Mouse (Mus musculus): Measurements from ENCODE around the gene Wasl. TPM values are rescaled to one million over a fixed set of nuclear protein-coding genes. Genes with fewer than 3 reads are reported as not detected.
A peak's percentile ranks its signal among the peaks of the same experiment; 100 is the strongest.

Wasl gene
- polyA plus RNA-seq, 1 experiment from 2014 or later, result 45.6 TPM

DNA sequence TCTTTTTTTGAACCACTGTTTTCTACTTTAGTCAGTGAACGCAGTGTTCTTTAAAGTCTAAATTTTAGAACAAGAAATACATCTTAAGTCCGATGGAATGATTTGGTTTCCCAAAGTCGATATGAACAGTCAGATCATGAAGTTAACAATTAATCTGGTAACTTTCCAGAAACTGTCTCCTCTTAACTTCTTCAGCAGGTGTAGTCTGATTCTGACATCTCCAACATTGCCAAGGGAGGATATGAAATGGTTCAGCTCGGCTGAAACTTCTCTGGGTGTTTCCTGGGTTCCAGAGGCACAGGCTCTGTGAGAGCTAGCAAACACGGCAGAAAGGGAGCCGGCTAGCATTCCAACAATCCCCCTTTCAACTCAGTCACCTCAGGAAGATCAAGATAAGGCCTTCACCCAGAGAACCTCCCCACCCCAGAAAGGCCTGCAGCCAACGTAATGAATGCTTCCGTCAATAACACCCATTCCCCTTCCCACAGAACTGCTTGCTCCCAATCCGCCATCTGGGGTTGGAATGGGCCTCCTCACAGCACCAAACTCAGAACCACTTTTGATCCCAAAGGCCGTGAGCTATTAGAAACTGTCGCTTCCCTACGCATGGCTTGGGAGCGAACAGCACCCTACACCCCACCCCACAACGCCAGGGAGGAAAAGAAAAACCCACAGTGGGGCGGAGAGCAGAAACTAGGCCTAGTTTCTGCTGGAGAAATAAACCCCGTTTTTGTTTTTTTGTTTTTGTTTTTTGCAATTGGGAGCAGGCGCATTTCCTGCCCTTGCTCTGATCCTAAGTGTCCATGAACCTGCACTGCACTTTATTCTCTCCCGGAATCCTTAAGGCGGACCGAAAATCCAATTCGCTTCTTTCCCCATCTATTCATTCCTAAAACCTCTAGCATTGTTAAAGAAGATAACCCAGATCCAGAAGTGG lies 1.3 kb downstream of the Wasl start:
- Histone ChIP-seq H3K9me3 (no peaks in the 10 kb centered on the region), H3K4me1 (peaks cover 33% of the 10 kb centered on the region), H3K27me3 (replicated peaks) (no peaks in the 10 kb centered on the region), H3K27ac (replicated peaks) (peak overlapping the region; percentile 97), H3K9ac (peak overlapping the region; percentile 99), H3K36me3 (no peaks in the 10 kb centered on the region), H3K4me3 (peak overlapping the region; percentile 100), H3K4me2 (peak overlapping the region; percentile 95)
- WGBS, result 9% methylated on average over 21 of the region's 21 CpGs
- ATAC-seq (ENCODE audit: extremely low read depth, insufficient number of reproducible peaks, low FRiP score, low TSS enrichment), result no peak

DNA sequence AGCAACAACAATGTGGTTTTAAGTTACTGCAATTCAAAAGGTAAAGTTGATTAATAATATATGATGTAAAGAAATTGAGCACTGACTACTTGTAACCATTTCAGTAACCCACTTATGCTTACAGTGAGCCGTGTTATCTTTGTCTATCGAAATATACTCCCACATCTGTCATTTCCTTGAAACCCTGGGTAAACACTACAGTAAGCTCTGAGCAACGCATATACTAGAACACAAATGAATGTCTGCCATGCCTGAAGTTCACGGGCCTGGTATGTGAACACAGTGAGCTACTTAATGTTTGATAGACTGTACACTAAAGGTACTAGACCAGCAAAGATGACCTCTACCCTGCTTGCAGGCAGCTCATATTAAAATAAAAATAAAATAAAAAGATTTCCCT lies 2.3 kb downstream of the Wasl start:
- Histone ChIP-seq H3K27me3 (replicated peaks) (no peaks in the 10 kb centered on the region), H3K4me2 (peak overlapping the region; percentile 95), H3K9me3 (no peaks in the 10 kb centered on the region), H3K4me3 (peak overlapping the region; percentile 100), H3K4me1 (peaks cover 38% of the 10 kb centered on the region), H3K9ac (no peak overlapping the region; the same call in 1 of the 2 replicates), H3K36me3 (no peaks in the 10 kb centered on the region), H3K27ac (replicated peaks) (no peak overlapping the region)
- no peak for ATAC-seq (ENCODE audit: extremely low read depth, insufficient number of reproducible peaks, low FRiP score, low TSS enrichment)
- WGBS, result 27% methylated on average over 4 of the region's 4 CpGs

DNA sequence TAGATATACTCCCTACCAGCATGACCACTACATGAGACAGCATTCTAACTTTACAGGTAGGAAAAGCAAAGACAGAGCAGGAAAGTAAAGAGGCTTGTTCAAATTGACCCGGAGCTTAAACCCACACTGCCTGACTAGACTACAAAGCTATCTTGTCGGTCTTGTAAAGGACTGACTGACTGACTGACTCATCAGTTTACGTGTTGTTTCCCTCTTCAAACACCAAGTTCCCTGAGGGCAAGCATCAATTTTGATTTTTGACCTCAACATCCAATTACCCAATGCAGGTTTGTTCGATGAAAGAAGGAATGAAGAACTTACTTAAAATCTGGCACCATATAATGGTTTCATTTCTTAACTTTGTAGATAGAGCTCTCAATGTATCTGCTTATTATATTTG lies 2.9 kb downstream of the Wasl start:
- H3K9me3 ChIP-seq, result no peaks in the 10 kb centered on the region
- no peak overlapping the region for H3K27ac ChIP-seq (replicated peaks)
- H3K4me3 ChIP-seq, result no peak overlapping the region
- no peaks in the 10 kb centered on the region for H3K36me3 ChIP-seq
- no peaks in the 10 kb centered on the region for H3K27me3 ChIP-seq (replicated peaks)
- peak overlapping the region; percentile 95 for H3K4me2 ChIP-seq
- H3K4me1 ChIP-seq, result peaks cover 36% of the 10 kb centered on the region
- ATAC-seq (ENCODE audit: extremely low read depth, insufficient number of reproducible peaks, low FRiP score, low TSS enrichment), result no peak
- 63% methylated on average over 4 of the region's 4 CpGs for WGBS
- H3K9ac ChIP-seq, result no peak overlapping the region

DNA sequence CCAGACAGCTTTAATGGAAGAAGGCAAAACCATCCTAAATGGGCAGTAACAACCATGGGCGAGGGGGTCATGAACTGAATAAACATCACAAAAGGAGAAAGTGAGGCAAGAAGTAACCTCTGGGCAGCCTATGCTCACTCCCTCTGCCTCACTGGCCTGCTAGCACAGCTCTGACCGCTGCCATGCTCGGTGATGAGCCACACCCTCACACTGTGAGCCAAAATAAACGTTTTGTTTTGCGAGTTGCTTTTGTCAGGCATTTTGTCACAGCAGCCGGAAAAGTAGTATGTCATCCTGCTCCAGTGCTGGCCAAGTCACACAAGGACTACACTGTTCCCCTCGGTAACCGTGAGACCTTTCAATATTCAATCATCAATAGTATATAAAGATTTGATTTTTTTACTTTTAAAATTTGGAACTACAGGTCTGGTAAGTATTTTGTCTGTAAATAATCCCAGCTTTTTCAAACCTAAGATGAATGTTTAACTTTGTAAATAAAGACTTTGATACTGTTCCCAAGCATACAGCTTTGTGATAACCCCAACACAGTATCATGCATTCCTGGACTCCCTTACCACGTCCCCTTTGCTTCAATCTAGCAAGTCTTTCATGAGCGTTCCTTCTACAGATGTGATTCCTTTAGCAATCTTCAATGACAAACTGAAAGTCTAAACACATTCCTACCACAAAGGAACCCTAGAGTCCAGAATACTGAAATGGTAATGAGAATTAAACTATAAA lies 7.0 kb downstream of the Wasl start:
- no peak for ATAC-seq (ENCODE audit: extremely low read depth, insufficient number of reproducible peaks, low FRiP score, low TSS enrichment)

DNA sequence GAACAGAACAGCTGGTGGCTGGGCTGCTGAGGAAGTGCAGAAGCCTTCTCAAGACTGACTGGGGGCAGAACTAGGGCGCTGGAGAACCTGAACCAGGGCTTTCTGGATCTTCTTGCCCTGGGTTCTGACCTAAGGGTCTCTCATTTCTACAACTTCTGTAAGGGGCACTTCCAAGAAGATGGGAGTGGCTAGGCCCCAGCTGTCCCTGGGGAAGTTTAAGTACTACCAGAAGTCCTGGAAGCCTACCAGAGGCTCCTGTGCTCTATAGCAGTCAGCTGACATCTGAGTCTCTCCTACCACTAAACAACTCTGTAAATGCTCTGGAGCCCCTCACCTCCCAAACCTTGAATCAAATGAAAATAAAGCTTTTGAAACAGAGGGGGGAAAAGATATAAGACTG lies 8.7 kb downstream of the Wasl start:
- 68% methylated on average over 1 of the region's 1 CpGs for WGBS
- H3K4me1 ChIP-seq, result peaks cover 29% of the 10 kb centered on the region
- H3K9ac ChIP-seq, result no peak overlapping the region
- H3K36me3 ChIP-seq, result peaks cover 3% of the 10 kb centered on the region; the same call in 1 of the 2 replicates
- H3K4me3 ChIP-seq, result no peak overlapping the region
- no peak for ATAC-seq (ENCODE audit: extremely low read depth, insufficient number of reproducible peaks, low FRiP score, low TSS enrichment)
- H3K27me3 ChIP-seq (replicated peaks), result no peaks in the 10 kb centered on the region
- H3K9me3 ChIP-seq, result no peaks in the 10 kb centered on the region
- H3K4me2 ChIP-seq, result no peak overlapping the region
- H3K27ac ChIP-seq (replicated peaks), result no peak overlapping the region

More for the DNA sequence above, 7.0 kb downstream of the Wasl start:
- Histone ChIP-seq H3K4me1 (peaks cover 40% of the 10 kb centered on the region), H3K9me3 (no peaks in the 10 kb centered on the region), H3K27me3 (replicated peaks) (no peaks in the 10 kb centered on the region), H3K27ac (replicated peaks) (no peak overlapping the region), H3K4me3 (no peak overlapping the region), H3K36me3 (peaks cover 3% of the 10 kb centered on the region; the same call in 1 of the 2 replicates), H3K4me2 (no peak overlapping the region), H3K9ac (no peak overlapping the region)
- 50% methylated on average over 10 of the region's 10 CpGs for WGBS

DNA sequence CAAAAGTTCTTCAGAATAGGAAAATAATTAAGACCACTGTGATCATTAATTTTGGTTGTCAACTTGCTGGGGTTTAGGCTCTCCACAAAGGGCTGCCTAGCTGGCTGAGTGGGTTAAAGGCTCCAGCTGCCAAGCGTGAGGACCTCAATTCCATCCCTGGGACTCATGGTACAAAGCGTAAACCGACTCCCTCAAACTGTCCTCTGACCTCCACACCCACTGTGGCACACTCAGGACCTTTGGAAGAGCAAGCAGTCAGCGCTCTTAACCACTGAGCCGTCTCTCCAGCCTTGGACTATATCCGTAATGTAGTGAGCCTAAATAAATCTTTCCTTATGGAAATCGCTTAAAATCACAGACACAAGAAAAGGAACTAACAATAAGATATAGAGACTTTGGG lies 13.3 kb downstream of the Wasl start:
- no peak overlapping the region for H3K4me3 ChIP-seq
- H3K4me2 ChIP-seq, result no peak overlapping the region
- WGBS, result 79% methylated on average over 7 of the region's 7 CpGs
- no peak overlapping the region for H3K27ac ChIP-seq (replicated peaks)
- ATAC-seq (ENCODE audit: extremely low read depth, insufficient number of reproducible peaks, low FRiP score, low TSS enrichment), result no peak
- H3K4me1 ChIP-seq, result peaks cover 27% of the 10 kb centered on the region
- H3K27me3 ChIP-seq (replicated peaks), result no peaks in the 10 kb centered on the region
- H3K36me3 ChIP-seq, result peaks cover 3% of the 10 kb centered on the region; the same call in 1 of the 2 replicates
- no peaks in the 10 kb centered on the region for H3K9me3 ChIP-seq
- H3K9ac ChIP-seq, result no peak overlapping the region

DNA sequence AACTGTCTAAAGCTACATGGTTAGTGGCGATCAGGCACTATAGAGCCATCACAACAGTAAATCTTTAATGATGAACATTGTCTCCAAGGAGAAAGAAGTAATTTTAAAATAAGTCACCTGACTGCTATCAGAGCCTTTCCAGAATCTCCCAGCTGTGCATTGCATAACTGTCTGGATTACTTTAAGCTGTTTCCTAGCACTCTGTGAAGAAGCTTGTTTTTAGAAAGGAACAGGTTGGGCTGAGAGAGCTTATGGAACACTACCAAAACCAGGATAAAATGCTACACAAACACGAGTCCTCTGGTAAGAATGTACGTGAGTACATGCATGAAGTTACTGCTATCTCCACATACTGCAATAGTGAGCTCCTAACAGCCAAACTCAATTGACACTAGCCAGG lies 14.1 kb downstream of the Wasl start:
- H3K27me3 ChIP-seq (replicated peaks), result no peaks in the 10 kb centered on the region
- no peak overlapping the region for H3K9ac ChIP-seq
- no peak overlapping the region for H3K4me2 ChIP-seq
- H3K36me3 ChIP-seq, result peaks cover 3% of the 10 kb centered on the region; the same call in 1 of the 2 replicates
- no peak overlapping the region for H3K4me3 ChIP-seq
- no peaks in the 10 kb centered on the region for H3K9me3 ChIP-seq
- ATAC-seq (ENCODE audit: extremely low read depth, insufficient number of reproducible peaks, low FRiP score, low TSS enrichment), result no peak
- H3K4me1 ChIP-seq, result peaks cover 20% of the 10 kb centered on the region
- WGBS, result 70% methylated on average over 3 of the region's 3 CpGs
- H3K27ac ChIP-seq (replicated peaks), result no peak overlapping the region

DNA sequence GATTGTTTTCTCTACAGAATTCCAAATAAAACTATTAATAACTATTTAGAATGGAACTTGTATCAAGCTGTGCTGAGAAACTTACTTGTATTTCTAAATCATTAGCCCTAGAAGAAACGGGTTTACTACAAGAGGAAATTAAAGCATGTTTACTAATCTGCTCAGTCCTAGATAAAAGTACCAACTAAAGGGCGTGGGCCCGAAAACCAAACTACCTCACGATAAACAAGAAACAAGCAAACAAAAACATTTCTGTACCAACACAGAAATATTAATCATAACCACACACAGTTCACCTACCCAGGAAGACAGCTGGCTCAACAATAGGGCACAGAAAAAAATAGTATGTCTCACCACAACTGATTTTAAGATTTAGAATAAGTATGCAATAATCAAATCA lies 16.4 kb downstream of the Wasl start:
- peaks cover 9% of the 10 kb centered on the region for H3K36me3 ChIP-seq
- no peak overlapping the region for H3K9ac ChIP-seq
- 84% methylated on average over 4 of the region's 4 CpGs for WGBS
- no peak overlapping the region for H3K4me3 ChIP-seq
- H3K9me3 ChIP-seq, result no peaks in the 10 kb centered on the region
- H3K4me1 ChIP-seq, result peaks cover 19% of the 10 kb centered on the region
- no peak overlapping the region for H3K27ac ChIP-seq (replicated peaks)
- no peaks in the 10 kb centered on the region for H3K27me3 ChIP-seq (replicated peaks)
- no peak overlapping the region for H3K4me2 ChIP-seq
- no peak for ATAC-seq (ENCODE audit: extremely low read depth, insufficient number of reproducible peaks, low FRiP score, low TSS enrichment)

DNA sequence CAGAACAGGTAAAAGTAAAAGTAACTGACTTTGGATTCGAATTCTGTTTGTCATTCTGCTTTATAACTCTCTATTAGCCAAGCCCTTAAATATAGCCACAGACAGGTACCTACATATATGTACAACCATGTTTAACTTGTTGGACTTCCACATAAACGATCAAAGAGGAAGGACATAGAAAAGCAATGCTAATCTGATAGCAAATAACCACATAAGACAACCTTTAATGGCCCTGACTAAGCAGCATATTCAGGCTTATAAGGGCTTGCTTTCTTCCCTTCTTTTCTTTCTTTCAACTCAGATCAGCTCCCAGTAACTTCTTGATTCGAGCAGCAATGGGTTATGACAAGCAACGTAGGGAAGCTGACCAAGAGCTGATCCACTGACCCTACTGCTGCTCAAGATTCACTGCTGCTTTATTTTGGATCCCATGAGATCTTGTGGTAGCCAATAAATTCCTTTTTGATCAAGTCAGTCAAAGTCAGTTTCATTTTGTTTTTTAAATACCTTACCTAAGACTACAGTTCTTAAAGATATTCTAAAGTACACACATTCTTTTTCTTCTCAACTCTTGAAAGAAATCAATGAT lies 17.6 kb downstream of the Wasl start:
- Histone ChIP-seq H3K36me3 (peaks cover 6% of the 10 kb centered on the region; the same call in 1 of the 2 replicates), H3K4me3 (no peak overlapping the region), H3K4me2 (no peak overlapping the region), H3K9me3 (no peaks in the 10 kb centered on the region), H3K27me3 (replicated peaks) (no peaks in the 10 kb centered on the region), H3K9ac (no peak overlapping the region), H3K27ac (replicated peaks) (no peak overlapping the region), H3K4me1 (peaks cover 19% of the 10 kb centered on the region)
- ATAC-seq (ENCODE audit: extremely low read depth, insufficient number of reproducible peaks, low FRiP score, low TSS enrichment), result no peak
- WGBS, result 79% methylated on average over 4 of the region's 4 CpGs

DNA sequence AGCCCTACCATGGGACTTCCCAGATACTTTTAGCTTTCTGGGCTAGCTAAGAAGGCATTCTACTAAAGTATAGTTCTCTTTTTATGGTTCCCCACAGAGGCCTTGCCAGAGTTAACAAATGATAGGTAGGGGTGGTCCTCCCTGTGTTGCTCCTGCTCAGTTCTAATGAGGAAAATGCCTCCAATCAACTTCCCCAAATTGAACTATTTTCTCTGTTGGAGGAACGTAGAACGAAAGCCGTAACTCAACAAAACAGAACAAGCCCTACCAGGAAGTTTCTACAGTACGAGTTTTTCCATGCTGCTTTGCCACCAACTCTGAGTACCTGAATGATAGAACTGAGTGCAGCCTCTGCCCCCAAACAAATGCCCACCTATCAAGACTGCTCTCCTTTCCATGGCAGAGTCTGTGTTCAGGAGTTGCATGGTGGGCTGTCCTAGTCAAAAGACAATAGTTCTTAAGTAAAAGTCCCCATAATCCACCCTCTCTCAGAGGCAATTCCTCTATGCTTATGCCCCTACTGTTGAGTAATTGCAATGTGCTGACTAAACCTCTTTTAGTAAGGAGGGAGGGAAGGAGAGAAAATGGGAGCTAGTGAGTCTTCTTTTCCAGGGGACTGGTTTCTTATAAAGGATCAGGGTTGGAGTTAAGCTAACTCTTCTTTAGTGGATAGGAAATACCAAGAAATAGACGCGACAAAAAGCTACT lies 19.3 kb downstream of the Wasl start:
- Histone ChIP-seq H3K9me3 (no peaks in the 10 kb centered on the region), H3K27me3 (replicated peaks) (no peaks in the 10 kb centered on the region), H3K4me2 (no peak overlapping the region), H3K4me1 (peaks cover 10% of the 10 kb centered on the region; the same call in 1 of the 2 replicates), H3K36me3 (peaks cover 6% of the 10 kb centered on the region; the same call in 1 of the 2 replicates), H3K4me3 (no peak overlapping the region), H3K27ac (replicated peaks) (no peak overlapping the region), H3K9ac (no peak overlapping the region)
- 90% methylated on average over 6 of the region's 6 CpGs for WGBS
- ATAC-seq (ENCODE audit: extremely low read depth, insufficient number of reproducible peaks, low FRiP score, low TSS enrichment), result no peak

DNA sequence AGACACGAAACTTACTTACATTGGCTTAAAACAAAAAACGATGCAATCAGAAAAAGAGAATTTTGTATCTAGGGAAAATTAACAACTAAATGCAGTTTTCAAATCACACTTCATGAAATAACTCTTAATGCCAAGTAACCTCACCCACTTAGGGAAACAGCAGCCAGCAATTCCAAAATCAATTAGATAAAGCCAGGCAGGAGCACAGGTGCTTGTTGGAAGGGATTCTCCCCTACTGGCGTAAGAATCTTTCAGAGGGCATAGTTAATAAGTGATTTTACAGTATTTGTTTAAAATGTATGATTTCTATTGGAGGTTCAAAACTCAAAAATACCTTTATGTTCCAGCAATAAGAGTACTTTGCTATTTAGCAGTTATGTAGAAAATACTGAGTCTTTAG lies 21.8 kb downstream of the Wasl start:
- no peak overlapping the region for H3K9ac ChIP-seq
- no peak for ATAC-seq (ENCODE audit: extremely low read depth, insufficient number of reproducible peaks, low FRiP score, low TSS enrichment)
- H3K4me2 ChIP-seq, result no peak overlapping the region
- no peak overlapping the region for H3K27ac ChIP-seq (replicated peaks)
- peaks cover 6% of the 10 kb centered on the region; the same call in 1 of the 2 replicates for H3K36me3 ChIP-seq
- H3K27me3 ChIP-seq (replicated peaks), result no peaks in the 10 kb centered on the region
- no peak overlapping the region for H3K4me3 ChIP-seq
- 88% methylated on average over 3 of the region's 3 CpGs for WGBS
- H3K4me1 ChIP-seq, result 0 out of 2 replicates have a peak, but pooled peaks cover 4% of the 10 kb centered on the region
- H3K9me3 ChIP-seq, result no peaks in the 10 kb centered on the region
